Mouse (Mus musculus): Measurements from ENCODE around the gene Odf2.

DNA sequence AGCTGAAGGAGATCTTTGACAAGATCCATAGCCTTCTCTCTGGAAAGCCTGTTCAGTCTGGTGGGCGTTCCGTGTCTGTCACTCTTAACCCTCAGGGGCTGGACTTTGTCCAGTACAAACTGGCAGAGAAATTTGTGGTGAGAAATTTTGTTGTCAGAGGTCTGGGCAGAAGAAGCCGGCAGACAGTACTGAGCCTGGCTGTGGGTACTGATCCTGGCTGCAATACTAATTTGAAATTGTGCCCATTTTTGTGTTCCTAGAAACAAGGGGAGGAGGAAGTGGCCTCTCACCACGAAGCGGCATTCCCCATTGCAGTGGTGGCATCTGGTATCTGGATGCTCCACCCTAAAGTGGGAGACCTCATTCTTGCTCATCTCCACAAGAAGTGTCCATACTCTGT lies 59.9 kb downstream of the Odf2 start:
- TF ChIP-seq CTCF (IDR thresholded peaks at IDR 0.05; ENCODE audit: control insufficient read depth, insufficient read depth, insufficient replicate concordance, low read depth, low read length): no peak
- TF ChIP-seq POLR2A (IDR thresholded peaks at IDR 0.05; ENCODE audit: control insufficient read depth, low read depth, low read length): no peak
